Mouse (Mus musculus) cerebellum, adult 11-12 months (tissue): ENCODE results near the gene Gm3373.
"Not testable (repeated sequence)": the region's sequence is repeated elsewhere in the genome, so short reads cannot be mapped to it uniquely, and the experiment has no call there.

Experiments
- DNase-seq: peaks from one replicate; pipeline ENCODE4 v3.0.0; 2022

The Gm3373 gene

GRCm38 (mm10) chr14:5741477-5741876 lies at the start of gene Gm3373:
Gene Gm3373 (minus strand): TSS chr14:5741577.
- DNase-seq, result not testable (repeated sequence)

GRCm38 (mm10) chr14:5687357-5687756 lies 54.0 kb downstream of the Gm3373 start, which contains the start of gene Gm9603:
Gene Gm9603 (minus strand): TSS chr14:5687457.
- DNase-seq, result not testable (repeated sequence)
